Mouse (Mus musculus): ENCODE data around the gene Zfp790.
"Not testable (repeated sequence)": the region's sequence is repeated elsewhere in the genome, so short reads cannot be mapped to it uniquely, and the experiment has no call there.

Zfp790 gene

DNA sequence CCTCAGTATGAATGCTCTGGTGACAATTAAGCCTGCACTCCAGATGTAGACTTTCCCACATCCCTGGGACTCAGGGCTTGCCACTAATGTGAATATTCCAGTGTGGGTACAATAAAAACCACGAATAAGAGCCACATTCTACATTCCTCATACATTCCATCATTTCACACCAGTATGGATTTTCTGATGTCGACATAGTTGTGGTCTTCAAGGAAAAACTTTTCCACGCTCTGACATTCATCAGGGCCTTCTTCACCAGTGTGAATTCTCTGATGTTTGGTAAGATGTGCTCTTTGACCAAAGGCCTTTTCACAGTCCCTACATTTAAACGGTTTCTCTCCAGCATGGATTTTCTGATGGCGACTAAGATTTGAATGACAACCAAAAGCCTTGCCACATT is 28.7 kb downstream of the Zfp790 start:
- no peak for DNase-seq

DNA sequence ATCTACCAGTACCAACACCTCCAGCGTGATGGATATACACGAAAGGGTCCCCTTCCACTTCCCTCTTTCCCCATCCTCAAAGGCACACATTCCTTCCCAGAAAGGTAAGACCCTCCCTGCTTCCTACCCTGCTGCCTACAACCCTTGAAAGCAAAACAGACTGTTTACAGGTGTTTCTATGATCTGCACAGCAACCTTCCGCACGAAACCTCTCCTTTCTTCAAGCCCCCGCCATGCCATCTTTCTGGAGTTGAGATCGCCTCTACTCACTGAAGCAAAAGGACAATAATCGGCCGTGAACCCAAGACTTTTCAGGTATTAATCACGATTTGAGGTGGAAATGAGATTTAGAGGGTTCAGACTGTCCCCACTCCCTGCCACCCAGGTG is 36.9 kb downstream of the Zfp790 start:
- no peak for DNase-seq

- peak; percentile 77 to 87 for DNase-seq
Observed at GRCm38 (mm10) chr7:29853219-29853842, 37.4 kb downstream of the Zfp790 start, which contains the start of gene Zfp940. Zfp940 (minus strand) TSS chr7:29853669.

GRCm38 (mm10) chr7:29859532-29860517 is 43.9 kb downstream of the Zfp790 start, which contains the start of gene Zfp420:
Zfp420 (plus strand) TSS chr7:29859979.
- peak; percentile 88 to 90 for DNase-seq

GRCm38 (mm10) chr7:29861660-29862059 is 45.7 kb downstream of the Zfp790 start:
- no peak for DNase-seq

GRCm38 (mm10) chr7:29874256-29874655 is 58.3 kb downstream of the Zfp790 start:
- no peak for DNase-seq

DNA sequence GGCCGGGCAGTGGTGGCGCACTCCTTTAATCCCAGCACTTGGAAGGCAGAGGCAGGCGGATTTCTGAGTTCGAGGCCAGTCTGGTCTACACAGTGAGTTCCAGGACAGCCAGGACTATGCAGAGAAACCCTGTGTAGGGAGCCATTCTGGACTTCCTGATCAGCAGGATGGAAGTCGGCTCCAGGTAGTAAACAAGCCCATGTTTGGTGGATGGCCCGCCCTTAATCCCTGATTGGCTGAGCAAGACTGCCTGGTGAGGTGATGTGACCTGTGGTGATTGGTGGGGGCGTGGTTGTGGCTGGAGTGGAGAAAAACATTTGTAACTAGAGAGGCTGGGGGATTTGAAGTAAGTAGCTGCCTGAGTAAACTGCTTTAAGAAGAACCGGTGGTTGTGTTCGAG is 61.6 kb downstream of the Zfp790 start:
- not testable (repeated sequence) for DNase-seq

GRCm38 (mm10) chr7:29880056-29880455 is 64.1 kb downstream of the Zfp790 start:
- DNase-seq: no peak

All from lung, postnatal 4 days (tissue).